Mouse (Mus musculus) G1E-ER4 (cell line): ENCODE measurements around the gene Slc17a5. TPM values are rescaled to one million over a fixed set of nuclear protein-coding genes. Genes with fewer than 3 reads are reported as not detected.

Source experiments
- GATA1 ChIP-seq: IDR thresholded peaks from one replicate; pipeline ENCODE4 v1.8.0; 2012; ENCODE audit warnings: low read length, inconsistent platforms
- polyA plus RNA-seq: library from polyadenylated mRNA; stranded (reverse); fragments of >175 nt; gene quantifications from 2 replicates; pipeline ENCODE4 v1.2.3, GENCODE M21; 2012

Slc17a5 gene
- polyA plus RNA-seq, 1 experiment: 1.8 TPM

GRCm38 (mm10) chr9:78587218-78587883 is 490 bp downstream of the Slc17a5 start:
- no peak for TF ChIP-seq GATA1

DNA sequence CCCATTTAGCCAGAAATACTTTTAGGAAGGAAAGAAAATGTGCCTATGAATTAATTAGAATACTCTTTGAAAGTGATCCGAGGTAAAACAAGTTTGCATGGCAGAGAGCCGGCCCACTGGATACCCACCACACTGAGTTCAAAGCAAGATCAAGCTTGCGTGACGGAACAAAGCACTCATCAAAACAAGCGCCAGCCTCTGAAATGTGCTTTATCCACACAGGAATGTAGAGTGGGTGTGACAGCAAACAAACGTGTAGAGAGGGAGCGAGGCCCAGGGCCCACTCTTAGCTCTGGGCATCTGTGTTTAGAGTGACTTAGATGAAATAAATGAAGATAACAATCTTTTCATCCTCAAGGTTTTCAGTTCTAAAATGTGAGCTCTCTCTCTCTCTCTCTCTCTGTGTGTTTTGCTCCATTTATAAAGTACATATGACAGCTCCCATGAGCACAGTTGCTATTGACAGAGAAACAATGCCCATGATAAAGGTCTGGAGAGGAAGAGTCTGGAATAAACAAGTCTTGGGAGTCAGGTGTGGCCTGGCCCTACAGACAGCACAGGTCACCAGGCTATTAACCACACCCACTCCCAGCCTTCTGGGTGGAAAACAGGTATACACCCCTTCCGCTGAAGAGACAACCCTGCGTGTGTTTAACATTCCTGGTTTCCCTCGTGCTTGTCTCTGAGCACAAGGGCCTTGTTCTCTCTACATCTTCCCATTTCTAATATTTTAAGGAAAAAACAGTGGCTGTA is 8.0 kb downstream of the Slc17a5 start:
- TF ChIP-seq GATA1: no peak

DNA sequence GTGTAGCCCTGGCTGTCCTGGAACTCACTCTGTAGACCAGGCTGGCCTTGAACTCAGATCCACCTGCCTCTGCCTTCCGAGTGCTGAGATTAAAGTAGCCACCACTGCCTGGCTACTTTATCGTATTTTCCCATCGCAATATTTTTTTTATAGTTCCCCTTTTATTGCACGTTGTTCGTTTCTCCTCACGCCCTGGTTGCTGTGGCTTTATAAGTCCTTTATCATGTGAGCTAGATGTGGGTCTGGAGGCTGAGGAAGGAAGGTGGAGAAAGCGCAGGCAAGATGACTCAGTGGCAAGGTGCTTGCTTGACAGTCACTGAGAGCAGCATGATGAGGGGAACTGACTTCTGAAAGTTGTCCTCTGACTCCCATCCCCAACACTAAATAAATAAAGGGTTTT is 9.0 kb downstream of the Slc17a5 start:
- TF ChIP-seq GATA1: no peak

- TF ChIP-seq GATA1: no peak
Observed at GRCm38 (mm10) chr9:78576466-78576865, 11.4 kb downstream of the Slc17a5 start.

DNA sequence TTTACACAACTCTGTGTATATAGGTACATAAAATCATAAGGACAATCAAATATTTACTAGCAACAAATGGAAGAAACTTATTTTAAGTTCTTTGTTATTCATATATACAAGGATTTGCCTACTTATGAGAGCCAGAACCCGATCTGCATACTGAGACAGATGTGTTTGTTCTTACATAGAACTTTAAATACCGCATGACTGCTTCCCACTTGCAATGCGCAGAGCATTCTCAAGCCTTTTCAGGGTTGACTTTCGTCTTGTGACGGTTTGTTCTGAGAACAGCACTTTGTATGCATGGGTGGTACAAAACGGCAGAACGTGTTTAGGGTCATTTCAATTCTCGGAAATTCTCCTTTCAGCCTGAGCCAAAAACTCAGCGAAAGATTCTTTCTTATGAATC is 17.9 kb downstream of the Slc17a5 start:
- TF ChIP-seq GATA1: no peak

DNA sequence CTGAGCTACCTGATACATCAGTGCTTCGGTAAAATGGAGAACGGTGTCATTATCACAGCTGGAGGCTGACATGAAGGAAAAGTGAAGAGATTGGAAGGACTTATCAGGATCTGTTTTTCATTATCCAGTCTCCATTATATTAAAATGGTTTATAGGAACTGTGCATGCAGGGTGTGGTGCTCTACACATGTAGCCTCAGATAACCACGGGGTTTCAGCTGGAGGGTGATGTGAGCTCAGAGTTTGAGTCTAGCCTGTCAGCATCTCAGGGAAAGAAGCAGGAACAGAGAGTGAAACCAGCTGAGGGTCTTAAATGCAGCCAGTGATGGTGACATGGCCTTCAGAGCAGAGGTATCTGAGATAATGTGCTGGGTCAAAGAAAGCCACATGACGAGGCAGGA is 28.4 kb downstream of the Slc17a5 start:
- no peak for TF ChIP-seq GATA1

- no peak for TF ChIP-seq GATA1
Observed at GRCm38 (mm10) chr9:78558586-78559214, 29.1 kb downstream of the Slc17a5 start.

DNA sequence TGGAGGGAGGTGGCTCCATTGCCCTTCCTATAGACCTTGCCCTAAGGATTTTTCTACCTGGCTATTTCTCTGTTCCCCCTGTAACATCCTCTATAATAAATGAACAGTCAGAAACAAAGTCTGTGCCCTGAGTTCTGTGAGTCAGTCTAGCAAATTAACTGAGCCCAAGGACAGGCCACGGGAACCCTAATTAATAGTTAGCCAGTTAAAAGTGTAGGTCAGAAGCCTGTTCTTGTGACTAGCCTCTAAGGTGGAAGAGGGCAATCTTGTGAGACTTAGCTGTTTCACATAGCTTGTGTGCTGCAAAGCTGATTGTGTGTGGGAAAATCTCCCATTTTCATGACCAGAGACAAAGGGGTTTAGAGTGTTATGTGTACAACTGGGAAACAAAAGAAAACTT is 30.8 kb downstream of the Slc17a5 start:
- TF ChIP-seq GATA1: no peak

- TF ChIP-seq GATA1: no peak
Observed at GRCm38 (mm10) chr9:78552984-78553383, 34.9 kb downstream of the Slc17a5 start.

DNA sequence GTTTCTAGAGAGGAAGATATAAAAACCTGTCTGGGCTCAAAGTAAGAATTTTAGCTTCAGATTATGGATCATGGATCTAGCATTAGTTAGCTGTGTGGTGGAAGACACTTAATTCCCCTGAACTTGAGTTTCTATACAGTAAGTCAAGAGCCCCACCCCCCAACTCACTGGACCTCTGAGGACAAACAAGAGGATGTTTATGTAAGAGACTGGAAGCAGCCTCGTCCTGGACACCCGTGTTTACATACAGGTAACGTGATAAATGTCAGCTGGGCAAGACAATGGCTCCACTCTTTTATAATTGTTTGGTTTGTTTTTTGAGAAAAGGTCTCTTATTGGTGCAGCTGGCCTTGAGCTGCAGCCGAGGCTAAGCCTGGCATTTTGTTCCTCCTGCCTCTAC is 36.1 kb downstream of the Slc17a5 start:
- TF ChIP-seq GATA1: no peak

GRCm38 (mm10) chr9:78547742-78548141 is 40.1 kb downstream of the Slc17a5 start:
- no peak for TF ChIP-seq GATA1

- no peak for TF ChIP-seq GATA1
Observed at GRCm38 (mm10) chr9:78546944-78547343, 40.9 kb downstream of the Slc17a5 start.

DNA sequence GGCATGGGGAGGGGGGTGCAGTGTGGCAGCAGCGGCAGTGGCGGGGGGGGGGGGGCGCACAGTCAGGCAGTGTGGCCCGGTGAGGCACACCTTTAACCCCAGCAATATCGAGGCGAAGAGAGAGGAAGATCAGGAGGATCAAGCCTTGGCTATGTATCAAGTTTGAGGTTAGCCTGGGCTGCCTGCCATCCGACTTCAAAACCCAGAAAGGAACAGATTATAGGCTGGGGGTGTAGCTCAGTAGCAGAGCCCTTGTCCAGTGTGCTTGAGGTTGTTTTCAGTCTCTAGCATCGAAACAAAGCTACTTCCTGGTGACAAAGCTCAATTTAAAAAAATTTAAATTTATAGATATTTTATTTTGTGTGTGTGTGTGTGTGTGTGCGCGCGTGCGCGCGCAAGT is 46.1 kb downstream of the Slc17a5 start:
- TF ChIP-seq GATA1: no peak

DNA sequence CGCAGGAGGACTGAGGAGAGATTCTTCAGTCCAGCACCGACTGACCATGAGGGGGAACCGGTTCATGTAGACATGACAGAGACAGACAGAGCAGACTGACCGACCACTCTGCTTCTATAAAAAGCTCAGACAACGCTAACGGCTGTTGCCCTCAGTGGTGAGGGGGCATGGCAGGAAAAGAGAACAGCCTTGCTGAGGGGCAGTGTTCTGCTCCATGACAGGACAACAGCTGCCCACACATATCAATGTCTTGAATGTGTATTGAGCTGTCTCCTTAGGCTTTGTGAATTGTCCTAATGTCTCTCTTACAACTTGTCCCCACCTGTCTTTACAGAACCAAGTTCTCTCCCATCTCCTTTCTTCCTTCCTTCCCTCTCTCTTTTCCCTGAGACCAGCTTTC is 49.4 kb downstream of the Slc17a5 start:
- no peak for TF ChIP-seq GATA1

DNA sequence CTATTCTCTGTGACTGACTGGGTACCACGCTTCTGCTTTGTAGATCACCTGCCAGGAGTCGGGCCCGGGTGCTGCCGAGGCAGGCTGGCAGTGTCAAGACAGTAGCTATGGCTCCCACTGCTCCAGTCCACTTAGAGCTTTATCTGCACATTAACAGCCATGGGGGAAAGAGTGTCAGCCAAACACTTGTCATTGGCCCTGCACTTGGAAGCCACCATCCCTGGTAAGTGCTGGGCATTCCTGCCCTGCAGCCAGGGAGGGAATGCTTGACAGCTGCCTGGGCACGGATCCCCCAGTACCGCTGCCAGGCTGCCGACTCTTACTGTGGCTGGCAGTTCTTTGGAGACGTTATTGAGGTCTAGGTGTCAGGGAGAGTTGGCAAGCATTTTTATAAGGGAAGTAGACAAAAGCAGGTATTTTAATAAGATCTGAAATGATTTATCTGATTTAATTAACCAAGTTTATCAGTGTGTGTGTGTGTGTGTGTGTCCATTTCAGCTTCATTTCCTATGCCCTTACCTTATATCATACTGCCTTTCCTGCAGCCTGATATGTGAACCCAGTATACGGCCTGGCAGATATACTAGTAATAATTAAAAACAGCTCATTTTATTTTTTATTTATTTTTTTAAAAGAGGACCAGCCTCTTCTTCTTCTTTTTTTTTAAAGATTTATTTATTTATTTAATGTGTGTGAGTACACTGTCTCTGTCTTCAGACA is 50.5 kb downstream of the Slc17a5 start:
- TF ChIP-seq GATA1: no peak

DNA sequence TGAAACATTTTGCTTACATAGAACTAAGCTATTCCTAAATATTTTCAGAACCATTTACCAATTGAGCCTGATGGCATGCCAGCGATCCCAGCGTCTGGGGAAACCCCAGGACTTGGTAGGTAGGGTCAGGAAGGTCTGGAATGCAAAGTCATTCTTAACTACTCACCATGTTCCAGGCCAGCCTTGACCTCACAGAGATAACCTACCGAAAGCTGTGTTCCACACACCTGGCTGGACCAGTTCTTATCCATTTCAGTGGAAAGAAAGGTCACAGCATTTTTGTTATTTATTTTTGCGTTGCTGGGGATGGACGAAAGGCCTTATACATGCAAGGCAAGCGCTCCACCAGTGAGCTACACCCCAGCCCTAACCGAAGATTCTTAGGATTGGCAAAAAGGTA is 53.2 kb downstream of the Slc17a5 start:
- TF ChIP-seq GATA1: no peak
